ENCODE assay signal across 9 mouse cellular contexts in genomic region chr1:164905047-164905446, GRCm38 (mm10). TPM values are rescaled to one million over a fixed set of nuclear protein-coding genes. Genes with fewer than 3 reads are reported as not detected.
DNase-seq lines count a peak whose midpoint lies in the region; ATAC-seq and TF ChIP-seq lines count a peak whose summit lies in the region.
"Had no signal": no experiment of that assay in that cellular context is flagged by ENCODE, and none has a peak within 500 bp of the region (broad histone marks: within the 10 kb centered on the region; RNA-seq: fewer than 3 reads in every experiment).

No protein-coding gene starts in this region.

- DNase-seq in left cerebral cortex, adult 18-20 months (ENCODE audit: low spot score in 2 of 2), result peak; percentile 42 to 59
- no peak for DNase-seq in left cerebral cortex, adult 9 months (ENCODE audit: low spot score in 2 of 2)
- DNase-seq in cerebellum, adult 11-12 months, result peak; percentile 50
- peak; percentile 43 for DNase-seq in forebrain, postnatal 0 days
- peak; percentile 51 for DNase-seq in limb, embryonic 11.5 days (ENCODE audit: low spot score)
- DNase-seq in testis, postnatal 10 days (ENCODE audit: low spot score), result peak; percentile 81

- no peak overlapping the region for H3K9ac ChIP-seq in forebrain, postnatal 0 days
- H3K9ac ChIP-seq in hindbrain, embryonic 15.5 days, result no peak overlapping the region
- no peak overlapping the region for H3K9ac ChIP-seq in limb, embryonic 11.5 days (ENCODE audit: low read length)
- H3K9ac ChIP-seq in neural tube, embryonic 13.5 days, result no peak overlapping the region

- TF ChIP-seq CTCF in forebrain, postnatal 0 days (IDR thresholded peaks at IDR 0.05; ENCODE audit: low read depth), result peak; percentile 70

- 58% methylated on average over 4 of the region's 4 CpGs for whole genome bisulfite sequencing in forebrain, postnatal 0 days
- 52% methylated on average over 4 of the region's 4 CpGs for WGBS in hindbrain, embryonic 15.5 days
- WGBS in limb, embryonic 11.5 days, result 45% methylated on average over 4 of the region's 4 CpGs
- 66% methylated on average over 4 of the region's 4 CpGs for WGBS in neural tube, embryonic 13.5 days

- H3K27me3 ChIP-seq in forebrain, postnatal 0 days (ENCODE audit: insufficient read depth, low read length), result no peaks in the 10 kb centered on the region
- H3K27me3 ChIP-seq in hindbrain, embryonic 15.5 days, result no peaks in the 10 kb centered on the region
- no peaks in the 10 kb centered on the region for H3K27me3 ChIP-seq in limb, embryonic 11.5 days (ENCODE audit: control insufficient read depth, insufficient read depth, low read length)
- no peaks in the 10 kb centered on the region for H3K27me3 ChIP-seq in neural tube, embryonic 13.5 days

- no peak overlapping the region for H3K27ac ChIP-seq in forebrain, postnatal 0 days (ENCODE audit: low read depth, low read length)
- no peak overlapping the region for H3K27ac ChIP-seq in hindbrain, embryonic 15.5 days (replicated peaks)
- H3K27ac ChIP-seq in limb, embryonic 11.5 days (replicated peaks; ENCODE audit: low read depth, low read length), result no peak overlapping the region
- H3K27ac ChIP-seq in neural tube, embryonic 13.5 days (replicated peaks), result no peak overlapping the region

- no peak overlapping the region for H3K4me2 ChIP-seq in forebrain, postnatal 0 days (ENCODE audit: low read depth)
- H3K4me2 ChIP-seq in hindbrain, embryonic 15.5 days, result no peak overlapping the region
- no peak overlapping the region for H3K4me2 ChIP-seq in limb, embryonic 11.5 days (ENCODE audit: low read depth, severe bottlenecking)
- H3K4me2 ChIP-seq in neural tube, embryonic 13.5 days, result no peak overlapping the region

- no peaks in the 10 kb centered on the region for H3K36me3 ChIP-seq in forebrain, postnatal 0 days (ENCODE audit: insufficient read depth)
- no peaks in the 10 kb centered on the region for H3K36me3 ChIP-seq in hindbrain, embryonic 15.5 days
- no peaks in the 10 kb centered on the region for H3K36me3 ChIP-seq in limb, embryonic 11.5 days (ENCODE audit: control insufficient read depth, insufficient read depth, low read length)
- no peaks in the 10 kb centered on the region for H3K36me3 ChIP-seq in neural tube, embryonic 13.5 days

- no peak overlapping the region for H3K4me3 ChIP-seq in forebrain, postnatal 0 days (ENCODE audit: low read depth, low read length)
- no peak overlapping the region for H3K4me3 ChIP-seq in hindbrain, embryonic 15.5 days
- H3K4me3 ChIP-seq in limb, embryonic 11.5 days (ENCODE audit: low read depth, low read length), result no peak overlapping the region
- H3K4me3 ChIP-seq in neural tube, embryonic 13.5 days, result no peak overlapping the region

- H3K9me3 ChIP-seq in forebrain, postnatal 0 days (ENCODE audit: low read length), result no peaks in the 10 kb centered on the region
- H3K9me3 ChIP-seq in hindbrain, embryonic 15.5 days, result no peaks in the 10 kb centered on the region
- H3K9me3 ChIP-seq in limb, embryonic 11.5 days (ENCODE audit: control insufficient read depth, low read length), result no peaks in the 10 kb centered on the region
- H3K9me3 ChIP-seq in neural tube, embryonic 13.5 days, result no peaks in the 10 kb centered on the region

- peak; percentile 51; the same call in 1 of the 2 replicates for ATAC-seq in forebrain, postnatal 0 days
- ATAC-seq in hindbrain, embryonic 15.5 days (ENCODE audit: low FRiP score, low read depth), result peak; percentile 68; the same call in 1 of the 2 replicates
- ATAC-seq in limb, embryonic 11.5 days (ENCODE audit: insufficient number of reproducible peaks, low FRiP score, low TSS enrichment, low read depth), result 0 out of 2 replicates have a peak, but pooled peaks have one; percentile 22
- ATAC-seq in neural tube, embryonic 13.5 days (ENCODE audit: low read depth), result peak; percentile 36; the same call in 1 of the 2 replicates

- no peaks in the 10 kb centered on the region for H3K4me1 ChIP-seq in forebrain, postnatal 0 days (ENCODE audit: insufficient read depth)
- H3K4me1 ChIP-seq in hindbrain, embryonic 15.5 days (replicated peaks), result no peaks in the 10 kb centered on the region
- H3K4me1 ChIP-seq in limb, embryonic 11.5 days (ENCODE audit: control insufficient read depth, insufficient read depth, low read length), result no peaks in the 10 kb centered on the region
- no peaks in the 10 kb centered on the region for H3K4me1 ChIP-seq in neural tube, embryonic 13.5 days (replicated peaks)

RNA-seq across cellular contexts. Expression of gene Xcl1, which starts 30.3 kb away (rescaled TPM):
- not detected for total RNA-seq in left cerebral cortex, adult 18-20 months (2021)
- total RNA-seq in forebrain, postnatal 0 days (2014; rRNA removed), result not detected in 2 replicates
- not detected in 2 replicates for polyA plus RNA-seq in forebrain, postnatal 0 days (2015; fragmentation: Nextera tagmentation; extraction: Ambion mirVana)
- not detected in 2 replicates for polyA plus RNA-seq in hindbrain, embryonic 15.5 days (2015; fragmentation: Nextera tagmentation; extraction: Ambion mirVana)
- polyA plus RNA-seq in limb, embryonic 11.5 days (2014; fragmentation: Nextera tagmentation; extraction: Ambion mirVana), result not detected in 2 replicates
- polyA plus RNA-seq in neural tube, embryonic 13.5 days (2015; fragmentation: Nextera tagmentation; extraction: Ambion mirVana), result not detected in 2 replicates
- polyA plus RNA-seq: stomach, embryonic 16.5 days had no signal

Comparison
In these comparisons a context has a peak if more than half of its experiments do, and no peak if none do; other contexts are left out.
1. DNase-seq: peak in left cerebral cortex, adult 18-20 months (2 of 2), cerebellum, adult 11-12 months (single experiment), forebrain, postnatal 0 days (single experiment), limb, embryonic 11.5 days (single experiment) and testis, postnatal 10 days (single experiment); none in left cerebral cortex, adult 9 months (0 of 2).
2. Peak in every context shown above with its lines, with median percentiles within 50 percentile points of each other: ATAC-seq.